Comparison of ENCODE assay signal across 8 mouse cellular contexts in genomic region chr3:66982181-66982911, GRCm38 (mm10). TPM values are rescaled to one million over a fixed set of nuclear protein-coding genes. Genes with fewer than 3 reads are reported as not detected.
A peak's percentile ranks its signal among the peaks of the same experiment; 100 is the strongest.
DNase-seq lines count a peak whose midpoint lies in the region; ATAC-seq and TF ChIP-seq lines count a peak whose summit lies in the region.

No protein-coding gene starts in this region.

- TF ChIP-seq CTCF in gastrocnemius, adult 2 months (IDR thresholded peaks at IDR 0.05), result no peak

- peak overlapping the region; percentile 57 for H3K27ac ChIP-seq in gastrocnemius, adult 2 months
- H3K27ac ChIP-seq in embryonic facial prominence, embryonic 12.5 days, result no peak overlapping the region; the same call in 1 of the 2 replicates
- H3K27ac ChIP-seq in hindbrain, embryonic 12.5 days, result peak overlapping the region; percentile 86; the same call in 1 of the 2 replicates

- H3K4me2 ChIP-seq in embryonic facial prominence, embryonic 12.5 days (replicated peaks), result peak overlapping the region; percentile 66
- peak overlapping the region; percentile 72 for H3K4me2 ChIP-seq in hindbrain, embryonic 12.5 days (replicated peaks)

- no peak for ATAC-seq in embryonic facial prominence, embryonic 12.5 days (ENCODE audit: insufficient number of reproducible peaks, insufficient read depth, low FRiP score, low TSS enrichment)
- peak; percentile 29; the same call in 1 of the 2 replicates for ATAC-seq in hindbrain, embryonic 12.5 days (ENCODE audit: low FRiP score)

- DNase-seq in gastrocnemius, adult 2 months, result peak; percentile 46
- no peak for DNase-seq in gastrocnemius, adult 18-20 months (ENCODE audit: low spot score)
- DNase-seq in CD8-positive naive resting alpha-beta T cell, adult 2 months (ENCODE audit: low read depth in 2 of 2, low spot score in 2 of 2), result peak; percentile 44 to 45
- DNase-seq in liver, result peak; percentile 24
- peak; percentile 60 for DNase-seq in retina, embryonic 14.5 days (ENCODE audit: low spot score)
- no peak for DNase-seq in layer of hippocampus, adult 9-11 months

- H3K9me3 ChIP-seq in embryonic facial prominence, embryonic 12.5 days, result no peaks in the 10 kb centered on the region
- H3K9me3 ChIP-seq in hindbrain, embryonic 12.5 days (replicated peaks), result no peaks in the 10 kb centered on the region

- peaks cover 26% of the 10 kb centered on the region for H3K27me3 ChIP-seq in embryonic facial prominence, embryonic 12.5 days
- peaks cover 62% of the 10 kb centered on the region for H3K27me3 ChIP-seq in hindbrain, embryonic 12.5 days

- intact Hi-C loops in gastrocnemius, adult 2 months (cut with DNase I), result no loop called here

- peak overlapping the region; percentile 74 for H3K4me3 ChIP-seq in gastrocnemius, adult 2 months
- H3K4me3 ChIP-seq in embryonic facial prominence, embryonic 12.5 days, result peak overlapping the region; percentile 54
- peak overlapping the region; percentile 47 for H3K4me3 ChIP-seq in hindbrain, embryonic 12.5 days

- peaks cover 29% of the 10 kb centered on the region for H3K4me1 ChIP-seq in embryonic facial prominence, embryonic 12.5 days
- H3K4me1 ChIP-seq in hindbrain, embryonic 12.5 days, result peaks cover 29% of the 10 kb centered on the region

- H3K36me3 ChIP-seq in embryonic facial prominence, embryonic 12.5 days, result no peaks in the 10 kb centered on the region
- no peaks in the 10 kb centered on the region for H3K36me3 ChIP-seq in hindbrain, embryonic 12.5 days

- WGBS in embryonic facial prominence, embryonic 12.5 days, result under 1% methylated on average over 29 of the region's 29 CpGs
- under 1% methylated on average over 28 of the region's 29 CpGs for WGBS in hindbrain, embryonic 12.5 days

- H3K9ac ChIP-seq in embryonic facial prominence, embryonic 12.5 days, result 0 out of 2 replicates have a peak overlapping the region, but pooled peaks have one; percentile 76
- peak overlapping the region; percentile 13; the same call in 1 of the 2 replicates for H3K9ac ChIP-seq in hindbrain, embryonic 12.5 days

RNA-seq across cellular contexts. Expression of gene Shox2, which starts 0.8 kb away (rescaled TPM):
- 1 to 10 TPM; 1.4 to 2.3 TPM for total RNA-seq in gastrocnemius, adult 2 months (2021)
- 1 to 10 TPM; 1.2 to 1.3 TPM for total RNA-seq in gastrocnemius, adult 18-20 months (2021)
- 31.6 and 38.4 TPM in 2 replicates for polyA plus RNA-seq in embryonic facial prominence, embryonic 12.5 days (2016; fragmentation: Nextera tagmentation; extraction: Ambion mirVana)
- polyA plus RNA-seq in hindbrain, embryonic 12.5 days (2016; fragmentation: Nextera tagmentation; extraction: Ambion mirVana), result 40.6 and 42.4 TPM in 2 replicates

RNA-seq across cellular contexts. Expression of gene Rsrc1, which starts 1.2 kb away (rescaled TPM):
- 10 to 100 TPM; 11.6 to 14.8 TPM for total RNA-seq in gastrocnemius, adult 2 months (2021)
- 10 to 100 TPM; 12.9 to 13.6 TPM for total RNA-seq in gastrocnemius, adult 18-20 months (2021)
- 47.3 and 48.2 TPM in 2 replicates for polyA plus RNA-seq in embryonic facial prominence, embryonic 12.5 days (2016; fragmentation: Nextera tagmentation; extraction: Ambion mirVana)
- 40.3 and 40.7 TPM in 2 replicates for polyA plus RNA-seq in hindbrain, embryonic 12.5 days (2016; fragmentation: Nextera tagmentation; extraction: Ambion mirVana)

Comparison
In these comparisons a context has a peak if more than half of its experiments do, and no peak if none do; other contexts are left out.
1. DNase-seq: peak in gastrocnemius, adult 2 months (single experiment), CD8-positive naive resting alpha-beta T cell, adult 2 months (2 of 2), liver (single experiment) and retina, embryonic 14.5 days (single experiment); none in gastrocnemius, adult 18-20 months (single experiment) and layer of hippocampus, adult 9-11 months (single experiment).
2. Peak in every context shown above with its lines, with median percentiles within 50 percentile points of each other: H3K4me3 ChIP-seq.